Mouse (Mus musculus) CH12.LX (cell line): ENCODE data around the gene Gdf10.

ENCODE experiments used
- CTCF ChIP-seq, 2 experiments: IDR thresholded peaks in 1 of 2; conservative IDR thresholded peaks in 1 of 2; 2 replicates each; pipeline ENCODE4 v1.5.1; 2011 to 2012; ENCODE audit warnings: low read depth in 2 of 2, low read length in 2 of 2, improper control_type of control experiment in 1 of 2, inconsistent platforms in 1 of 2, mild to moderate bottlenecking in 1 of 2, moderate library complexity in 1 of 2
- HCFC1 ChIP-seq: IDR thresholded peaks from 2 replicates; pipeline ENCODE4 v1.6.1; 2012; ENCODE audit warnings: low read depth, mild to moderate bottlenecking, inconsistent platforms, low read length, improper control_type of control experiment
- POLR2A ChIP-seq: IDR thresholded peaks from 2 replicates; pipeline ENCODE4 v1.6.1; 2011; ENCODE audit warnings: low read depth, mild to moderate bottlenecking, improper control_type of control experiment, low read length
- RAD21 ChIP-seq: IDR thresholded peaks from 2 replicates; pipeline ENCODE4 v1.6.1; 2011; ENCODE audit warnings: low read depth, mild to moderate bottlenecking, low read length, improper control_type of control experiment, moderate library complexity

DNA sequence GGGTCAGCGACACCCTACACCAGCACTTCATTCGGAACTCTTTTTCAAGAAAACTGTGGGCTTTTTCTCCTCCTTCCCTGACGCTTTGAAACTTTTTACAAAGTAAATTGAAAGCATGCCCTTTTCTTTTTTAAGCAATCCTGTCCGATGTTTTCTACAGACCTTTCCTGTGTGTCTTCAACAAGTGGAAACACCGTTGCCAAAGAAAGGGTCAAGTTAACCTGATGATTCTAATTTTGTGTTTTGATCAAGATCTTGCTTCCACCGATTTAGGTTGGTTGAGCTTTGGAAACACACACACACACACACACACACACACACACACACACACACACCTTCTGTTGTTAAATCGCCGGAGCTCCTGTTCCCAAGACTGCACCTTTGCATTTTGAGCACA is 618 bp upstream of the Gdf10 start:
- TF ChIP-seq HCFC1 (no peak), CTCF (conservative IDR thresholded peaks at IDR 0.05 in 1 of 2, IDR thresholded peaks at IDR 0.05 in 1 of 2; ENCODE audit: low read depth in 2 of 2, low read length in 2 of 2) (no peak), RAD21 (no peak), POLR2A (no peak)
